Mouse (Mus musculus): ENCODE data around the gene Rassf7. TPM values are rescaled to one million over a fixed set of nuclear protein-coding genes. Genes with fewer than 3 reads are reported as not detected.

Gene Rassf7
- polyA plus RNA-seq, 1 experiment, result 7.3 TPM

GRCm38 (mm10) chr7:141176173-141176572, 39.5 kb upstream of the Rassf7 start:
- no peak overlapping the region for H3K4me3 ChIP-seq (replicated peaks)
- no peaks in the 10 kb centered on the region for H3K36me3 ChIP-seq (ENCODE audit: control insufficient read depth)
- peaks cover 33% of the 10 kb centered on the region for H3K4me1 ChIP-seq (ENCODE audit: control insufficient read depth)
- H3K27me3 ChIP-seq (ENCODE audit: control insufficient read depth), result peaks cover 5% of the 10 kb centered on the region
- peaks cover 2% of the 10 kb centered on the region; the same call in 1 of the 2 replicates for H3K9me3 ChIP-seq (ENCODE audit: control insufficient read depth, low read length)
- TF ChIP-seq TAL1 (IDR thresholded peaks at IDR 0.05; ENCODE audit: low read length), result no peak
- TF ChIP-seq GATA1 (IDR thresholded peaks at IDR 0.05; ENCODE audit: low read length), result no peak

DNA sequence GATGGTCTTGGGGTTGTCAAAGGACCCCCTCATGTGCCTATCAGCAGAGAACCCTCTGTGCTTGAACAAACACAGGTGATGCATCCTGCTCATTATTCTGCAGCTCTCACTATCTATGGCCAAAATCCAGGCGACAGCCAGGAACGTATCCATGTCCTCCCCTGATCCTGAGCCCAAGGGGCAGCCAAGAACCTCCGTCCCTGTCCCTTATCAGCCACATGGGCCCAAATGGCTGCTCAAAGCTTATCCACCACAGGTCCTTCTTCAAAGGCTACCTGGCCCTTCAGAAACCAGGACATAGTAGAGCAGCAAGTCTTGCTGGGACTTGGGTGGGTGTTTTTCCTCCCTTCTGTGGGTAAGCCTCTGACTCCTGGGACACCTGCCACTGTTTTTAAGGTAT, 27.5 kb upstream of the Rassf7 start:
- peaks cover 46% of the 10 kb centered on the region for H3K4me1 ChIP-seq (ENCODE audit: control insufficient read depth)
- no peaks in the 10 kb centered on the region for H3K27me3 ChIP-seq (ENCODE audit: control insufficient read depth)
- peaks cover 54% of the 10 kb centered on the region for H3K36me3 ChIP-seq (ENCODE audit: control insufficient read depth)
- H3K9me3 ChIP-seq (ENCODE audit: control insufficient read depth, low read length), result no peaks in the 10 kb centered on the region
- no peak overlapping the region for H3K4me3 ChIP-seq (replicated peaks)
- TF ChIP-seq GATA1 (IDR thresholded peaks at IDR 0.05; ENCODE audit: low read length), result no peak
- no peak for TF ChIP-seq TAL1 (IDR thresholded peaks at IDR 0.05; ENCODE audit: low read length)

DNA sequence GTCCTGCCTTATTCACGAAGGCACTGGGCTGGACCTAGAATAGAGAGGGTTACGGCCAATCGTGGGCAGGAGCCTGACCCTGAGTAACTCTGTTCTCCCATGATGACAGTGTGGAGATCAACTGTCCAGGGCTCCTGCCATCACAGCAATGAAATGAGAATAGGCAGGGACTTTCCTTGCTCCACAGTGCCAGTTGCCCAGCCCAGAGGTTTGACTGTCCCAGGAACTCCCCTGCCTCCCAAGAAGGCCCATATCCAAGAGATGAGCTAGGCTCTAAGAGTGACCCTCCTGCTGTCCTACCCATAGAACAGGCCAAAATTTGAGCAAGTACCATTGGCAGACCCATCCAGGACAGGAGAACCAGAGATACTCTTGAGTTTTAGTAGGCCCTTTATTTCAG, 26.9 kb upstream of the Rassf7 start:
- no peak for TF ChIP-seq GATA1 (IDR thresholded peaks at IDR 0.05; ENCODE audit: low read length)
- no peaks in the 10 kb centered on the region for H3K9me3 ChIP-seq (ENCODE audit: control insufficient read depth, low read length)
- H3K36me3 ChIP-seq (ENCODE audit: control insufficient read depth), result peaks cover 54% of the 10 kb centered on the region
- H3K27me3 ChIP-seq (ENCODE audit: control insufficient read depth), result no peaks in the 10 kb centered on the region
- H3K4me1 ChIP-seq (ENCODE audit: control insufficient read depth), result peaks cover 47% of the 10 kb centered on the region
- H3K4me3 ChIP-seq (replicated peaks), result no peak overlapping the region

GRCm38 (mm10) chr7:141190220-141190619, 25.4 kb upstream of the Rassf7 start:
- no peak for TF ChIP-seq GATA1 (IDR thresholded peaks at IDR 0.05; ENCODE audit: low read length)
- no peak for TF ChIP-seq TAL1 (IDR thresholded peaks at IDR 0.05; ENCODE audit: low read length)

GRCm38 (mm10) chr7:141191036-141191435, 24.6 kb upstream of the Rassf7 start:
- H3K9me3 ChIP-seq (ENCODE audit: control insufficient read depth, low read length), result no peaks in the 10 kb centered on the region
- no peaks in the 10 kb centered on the region for H3K27me3 ChIP-seq (ENCODE audit: control insufficient read depth)
- H3K36me3 ChIP-seq (ENCODE audit: control insufficient read depth), result peaks cover 54% of the 10 kb centered on the region
- H3K4me1 ChIP-seq (ENCODE audit: control insufficient read depth), result peaks cover 68% of the 10 kb centered on the region
- TF ChIP-seq GATA1 (IDR thresholded peaks at IDR 0.05; ENCODE audit: low read length) (no peak), TAL1 (IDR thresholded peaks at IDR 0.05; ENCODE audit: low read length) (no peak)
- H3K4me3 ChIP-seq (replicated peaks), result peak overlapping the region; percentile 0

More at GRCm38 (mm10) chr7:141190220-141190619, 25.4 kb upstream of the Rassf7 start:
- H3K36me3 ChIP-seq (ENCODE audit: control insufficient read depth), result peaks cover 54% of the 10 kb centered on the region
- H3K4me1 ChIP-seq (ENCODE audit: control insufficient read depth), result peaks cover 60% of the 10 kb centered on the region
- H3K9me3 ChIP-seq (ENCODE audit: control insufficient read depth, low read length), result no peaks in the 10 kb centered on the region
- H3K4me3 ChIP-seq (replicated peaks), result no peak overlapping the region
- H3K27me3 ChIP-seq (ENCODE audit: control insufficient read depth), result no peaks in the 10 kb centered on the region

GRCm38 (mm10) chr7:141191796-141192685, 23.6 kb upstream of the Rassf7 start:
- H3K4me1 ChIP-seq (ENCODE audit: control insufficient read depth), result peaks cover 78% of the 10 kb centered on the region
- peak overlapping the region; percentile 78 for H3K4me3 ChIP-seq (replicated peaks)

DNA sequence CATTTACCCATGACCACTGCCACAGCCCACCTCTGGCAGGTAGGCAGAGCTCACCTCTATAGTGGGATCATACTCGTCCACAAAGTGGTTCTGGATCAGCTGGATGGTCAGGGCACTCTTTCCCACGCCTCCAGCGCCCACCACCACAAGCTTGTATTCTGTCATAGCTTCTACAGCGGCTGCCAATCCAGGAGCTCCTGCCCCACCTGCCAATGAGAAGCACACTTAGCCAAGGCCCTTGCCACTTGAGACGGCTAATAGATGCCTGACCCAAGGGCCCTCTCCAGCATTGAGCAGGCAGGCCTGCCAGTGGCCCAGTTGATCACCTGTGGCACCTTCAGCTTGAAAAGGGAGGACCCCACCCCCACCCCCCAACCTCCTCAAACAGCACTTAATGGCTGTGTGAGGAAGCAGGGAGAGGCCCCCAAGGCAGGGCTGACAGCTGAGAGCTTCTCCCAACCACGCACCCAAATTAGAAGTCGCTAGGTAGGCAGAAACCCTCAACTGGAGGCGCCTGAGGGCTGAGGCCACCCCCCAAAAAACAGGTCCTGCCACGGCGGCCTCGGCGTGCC, 22.8 kb upstream of the Rassf7 start:
- Histone ChIP-seq H3K4me3 (replicated peaks) (peak overlapping the region; percentile 78), H3K27me3 (ENCODE audit: control insufficient read depth) (no peaks in the 10 kb centered on the region), H3K9me3 (ENCODE audit: control insufficient read depth, low read length) (no peaks in the 10 kb centered on the region), H3K4me1 (ENCODE audit: control insufficient read depth) (peaks cover 84% of the 10 kb centered on the region), H3K36me3 (ENCODE audit: control insufficient read depth) (peaks cover 63% of the 10 kb centered on the region)
- no peak for TF ChIP-seq GATA1 (IDR thresholded peaks at IDR 0.05; ENCODE audit: low read length)
- TF ChIP-seq TAL1 (IDR thresholded peaks at IDR 0.05; ENCODE audit: low read length), result no peak

More at GRCm38 (mm10) chr7:141191796-141192685, 23.6 kb upstream of the Rassf7 start:
- Histone ChIP-seq H3K36me3 (ENCODE audit: control insufficient read depth) (peaks cover 58% of the 10 kb centered on the region), H3K27me3 (ENCODE audit: control insufficient read depth) (no peaks in the 10 kb centered on the region), H3K9me3 (ENCODE audit: control insufficient read depth, low read length) (no peaks in the 10 kb centered on the region)
- TF ChIP-seq TAL1 (IDR thresholded peaks at IDR 0.05; ENCODE audit: low read length) (no peak), GATA1 (IDR thresholded peaks at IDR 0.05; ENCODE audit: low read length) (no peak)

GRCm38 (mm10) chr7:141193348-141193856, 22.3 kb upstream of the Rassf7 start:
- Histone ChIP-seq H3K4me3 (replicated peaks) (peak overlapping the region; percentile 78), H3K36me3 (ENCODE audit: control insufficient read depth) (peaks cover 64% of the 10 kb centered on the region), H3K4me1 (ENCODE audit: control insufficient read depth) (peaks cover 86% of the 10 kb centered on the region), H3K9me3 (ENCODE audit: control insufficient read depth, low read length) (no peaks in the 10 kb centered on the region), H3K27me3 (ENCODE audit: control insufficient read depth) (no peaks in the 10 kb centered on the region)
- TF ChIP-seq TAL1 (IDR thresholded peaks at IDR 0.05; ENCODE audit: low read length), result no peak
- TF ChIP-seq GATA1 (IDR thresholded peaks at IDR 0.05; ENCODE audit: low read length), result no peak

- no peaks in the 10 kb centered on the region for H3K9me3 ChIP-seq (ENCODE audit: control insufficient read depth, low read length)
- H3K4me1 ChIP-seq (ENCODE audit: control insufficient read depth), result peaks cover 88% of the 10 kb centered on the region
- no peaks in the 10 kb centered on the region for H3K27me3 ChIP-seq (ENCODE audit: control insufficient read depth)
- peaks cover 62% of the 10 kb centered on the region for H3K36me3 ChIP-seq (ENCODE audit: control insufficient read depth)
- TF ChIP-seq TAL1 (IDR thresholded peaks at IDR 0.05; ENCODE audit: low read length) (no peak), GATA1 (IDR thresholded peaks at IDR 0.05; ENCODE audit: low read length) (no peak)
- peak within 1 kb of the TSS; percentile 78 for H3K4me3 ChIP-seq (replicated peaks)
Measured at GRCm38 (mm10) chr7:141193948-141194347, 21.7 kb upstream of the Rassf7 start, which contains the start of the genes Hras and Lrrc56. Hras (minus strand) TSS chr7:141194005. Lrrc56 (plus strand) TSS chr7:141194157.

Data from erythroblast, embryonic 14.5 days (primary cell).